Mouse (Mus musculus) heart, postnatal 0 days (tissue): ENCODE measurements around the gene Cuta. TPM values are rescaled to one million over a fixed set of nuclear protein-coding genes. Genes with fewer than 3 reads are reported as not detected.

Experiments used
- ATAC-seq: fragments of 200-750 bp; cut with Nextera tagmentation; 2 replicates; pipeline ENCODE4 v1.8.0; 2017; ENCODE audit warnings: low read depth, moderate number of reproducible peaks, moderate library complexity; ENCODE audit not compliant: insufficient read depth
- DNase-seq: peaks from one replicate; pipeline ENCODE4 v3.0.0-alpha.2; 2016; ENCODE audit warnings: low spot score
- H3K27ac ChIP-seq: fragments of 300-500 bp; sonication (generic); 2 replicates; pipeline ENCODE4 v1.5.1; 2014; ENCODE audit warnings: low read depth, mild to moderate bottlenecking
- H3K27me3 ChIP-seq: fragments of 300-500 bp; sonication (generic); 2 replicates; pipeline ENCODE4 v1.6.1; 2014; ENCODE audit warnings: low read length, mixed read lengths; ENCODE audit not compliant: control insufficient read depth, insufficient read depth
- H3K36me3 ChIP-seq: fragments of 300-500 bp; sonication (generic); replicated peaks from 2 replicates; pipeline ENCODE4 v1.6.1; 2014; ENCODE audit warnings: low read length, mixed read lengths; ENCODE audit not compliant: control insufficient read depth, insufficient read depth
- H3K4me1 ChIP-seq: fragments of 300-500 bp; sonication (generic); 2 replicates; pipeline ENCODE4 v1.6.1; 2014; ENCODE audit warnings: antibody characterized with exemption; ENCODE audit not compliant: control insufficient read depth, insufficient read depth
- H3K4me2 ChIP-seq: fragments of 300-500 bp; sonication (generic); 2 replicates; pipeline ENCODE4 v1.6.1; 2014; ENCODE audit warnings: low read depth, mild to moderate bottlenecking, low read length, moderate library complexity
- H3K4me3 ChIP-seq: fragments of 300-500 bp; sonication (generic); 2 replicates; pipeline ENCODE4 v1.5.1; 2014; ENCODE audit warnings: low read depth, low read length
- H3K9ac ChIP-seq: fragments of 300-500 bp; sonication (generic); replicated peaks from 2 replicates; pipeline ENCODE4 v1.6.1; 2014; ENCODE audit warnings: low read depth, low read length, mixed read lengths
- H3K9me3 ChIP-seq: fragments of 300-500 bp; sonication (generic); replicated peaks from 2 replicates; pipeline ENCODE4 v1.6.1; 2016; ENCODE audit warnings: low read length; ENCODE audit not compliant: control insufficient read depth
- CTCF ChIP-seq: IDR thresholded peaks from 2 replicates; pipeline ENCODE4 v1.5.1; 2016; ENCODE audit warnings: antibody characterized with exemption, control low read depth, low read depth
- EP300 ChIP-seq: IDR thresholded peaks from 2 replicates; pipeline ENCODE4 v1.6.1; 2016; ENCODE audit warnings: antibody characterized with exemption, low read depth
- WGBS: fragments of 180-500 bp; shearing (Covaris S2); extraction: QIAGEN DNeasy Blood & Tissue Kit; methylation state at CpG from one replicate; pipeline ENCODE4 v1.1.7; 2014; 5-methylcytosine and 5-hydroxymethylcytosine counted together
- microRNA-seq: library from miRNA; unstranded; fragments of <30 nt; microRNA quantifications from one replicate; pipeline ENCODE4, GENCODE M21; 2016
- polyA plus RNA-seq: library from polyadenylated mRNA; unstranded; fragments of >200 nt; fragmentation: Nextera tagmentation; extraction: Ambion mirVana; gene quantifications from 2 replicates; pipeline ENCODE4 v1.2.1, GENCODE M21; 2015
- total RNA-seq: library from RNA; depleted of rRNA; stranded (reverse); fragments of >200 nt; gene quantifications from 2 replicates; pipeline ENCODE4 v1.2.3, GENCODE M21; 2014; ENCODE audit warnings: low replicate concordance; rRNA removed

The Cuta gene
- total and polyA plus RNA-seq, 2 experiments from 2014 or later: 80.2 to 180 TPM

DNA sequence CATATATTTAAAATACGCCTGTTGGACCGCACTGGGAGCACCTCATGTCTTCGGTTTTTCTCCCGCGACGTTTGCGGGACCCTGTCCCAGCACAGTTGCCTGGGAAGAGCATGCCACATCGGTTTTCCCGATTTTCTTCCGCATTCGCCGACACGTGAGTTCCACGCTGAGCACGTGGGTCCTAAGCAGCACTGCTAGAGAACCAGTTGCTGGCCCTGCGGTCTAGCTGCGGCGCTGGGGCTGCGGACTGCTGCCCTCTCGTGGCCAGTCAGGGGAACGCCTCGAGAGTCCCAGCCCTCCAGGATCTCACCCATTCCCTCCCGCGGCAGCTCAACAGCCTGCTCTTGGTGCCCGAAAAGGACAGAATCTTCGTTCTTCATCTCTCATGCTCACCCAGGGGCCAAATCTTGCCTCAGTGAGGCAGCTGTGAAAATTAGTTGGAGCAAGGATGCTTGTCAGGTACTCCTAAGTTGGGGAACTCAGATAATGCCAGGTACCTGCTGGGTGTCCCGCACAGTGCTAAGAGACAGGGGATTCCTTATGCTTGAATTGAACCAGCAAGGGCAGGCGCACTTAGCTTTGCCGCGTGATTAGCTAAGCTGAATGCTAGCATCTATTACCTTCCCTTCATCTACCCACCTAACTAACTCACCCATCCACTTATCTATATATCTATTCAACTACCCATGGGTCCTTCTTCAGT is 53.2 kb downstream of the Cuta start:
- peak overlapping the region; percentile 91 for H3K27ac ChIP-seq
- peak; percentile 92 for DNase-seq
- 5% methylated on average over 30 of the region's 30 CpGs for WGBS

DNA sequence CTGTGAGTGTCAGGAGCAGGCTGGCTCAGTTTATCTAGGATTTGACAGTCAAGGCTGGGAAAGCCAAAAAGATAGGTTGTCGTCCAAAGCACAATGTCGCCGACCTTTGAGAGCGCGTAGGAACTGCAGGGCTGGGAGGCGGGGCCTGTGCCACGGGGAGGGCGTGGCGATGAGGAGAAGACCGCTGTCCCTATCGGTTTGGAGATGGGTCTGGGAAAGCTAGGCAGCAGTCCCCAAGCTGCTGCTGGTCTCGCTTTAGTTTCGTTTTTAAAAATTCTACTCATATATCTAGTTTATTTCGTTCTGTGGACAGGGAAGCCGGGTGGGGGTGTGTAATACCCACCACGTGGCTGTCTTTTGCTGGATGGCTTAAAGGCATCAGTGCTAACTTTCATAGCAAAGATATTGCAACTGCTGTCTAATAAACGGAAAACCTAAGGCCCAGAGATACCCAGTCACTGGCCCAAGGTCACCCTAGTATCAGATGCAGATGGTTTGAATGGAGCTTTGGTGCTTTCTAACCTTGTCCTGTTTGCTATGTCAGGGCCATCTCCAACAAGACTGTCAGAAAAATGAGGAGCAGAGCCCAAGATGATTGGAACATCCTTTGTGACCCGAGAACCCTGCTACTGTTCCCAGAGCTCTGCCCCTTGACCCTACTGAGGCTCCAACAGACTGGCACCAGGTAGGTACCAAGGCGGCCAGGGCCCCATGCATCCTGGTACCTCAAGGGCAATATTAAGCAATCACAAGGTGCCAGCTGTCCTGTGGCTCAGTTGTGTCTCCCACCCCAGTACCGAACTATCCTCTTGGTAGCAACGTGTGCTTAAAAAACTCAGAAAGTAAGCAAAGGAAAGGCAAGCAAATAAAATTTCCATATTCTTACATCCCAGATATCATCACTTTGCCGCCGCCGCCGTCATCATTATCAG is 54.1 kb downstream of the Cuta start:
- ATAC-seq (peak; percentile 77), DNase-seq (peak; percentile 97)
- Histone ChIP-seq H3K27ac (peak overlapping the region; percentile 91), H3K4me2 (peak overlapping the region; percentile 76), H3K9me3 (no peaks in the 10 kb centered on the region), H3K36me3 (no peaks in the 10 kb centered on the region), H3K27me3 (no peaks in the 10 kb centered on the region), H3K9ac (peak overlapping the region; percentile 31; the same call in 1 of the 2 replicates), H3K4me1 (peaks cover 44% of the 10 kb centered on the region), H3K4me3 (peak overlapping the region; percentile 51)
- TF ChIP-seq CTCF (peak; percentile 66), EP300 (0 out of 2 replicates have a peak, but pooled peaks have one; percentile 52)
- 12% methylated on average over 25 of the region's 25 CpGs for WGBS

More for the DNA sequence above, 53.2 kb downstream of the Cuta start:
- H3K36me3 ChIP-seq: no peaks in the 10 kb centered on the region
- no peaks in the 10 kb centered on the region for H3K27me3 ChIP-seq
- TF ChIP-seq CTCF (peak; percentile 99), EP300 (no peak; the same call in 1 of the 2 replicates)
- H3K4me1 ChIP-seq: peaks cover 44% of the 10 kb centered on the region
- peak; percentile 76 for ATAC-seq
- H3K4me2 ChIP-seq: peak overlapping the region; percentile 76
- peak overlapping the region; percentile 31; the same call in 1 of the 2 replicates for H3K9ac ChIP-seq
- no peaks in the 10 kb centered on the region for H3K9me3 ChIP-seq
- peak overlapping the region; percentile 51 for H3K4me3 ChIP-seq

Small RNA genes within 50 kb of the gene (microRNA-seq; reads per million reads assigned to microRNA genes)
- not detected for gene Gm27775
- not detected for gene Mir3083
- gene Mir6968: 1.1 reads per million

Other genes starting within 250 kb of the Cuta start
- 13.6 and 23.8 TPM in 2 replicates for gene Crebrf, start 223.9 kb downstream of the Cuta start, total RNA-seq
- gene Crebrf, start 223.9 kb downstream of the Cuta start, polyA plus RNA-seq: 11.8 and 17.3 TPM in 2 replicates
- 45.6 and 58.6 TPM in 2 replicates for gene Bnip1, start 158.5 kb downstream of the Cuta start, total RNA-seq
- 50.5 and 50.9 TPM in 2 replicates for gene Bnip1, start 158.5 kb downstream of the Cuta start, polyA plus RNA-seq
- 284 and 346 TPM in 2 replicates for gene Nkx2-5, start 94.6 kb downstream of the Cuta start, total RNA-seq
- gene Nkx2-5, start 94.6 kb downstream of the Cuta start, polyA plus RNA-seq: 139 and 155 TPM in 2 replicates
- gene Kifc5b, start 22.5 kb downstream of the Cuta start, total RNA-seq: 4.5 and 4.8 TPM in 2 replicates
- 0.93 and 1.5 TPM in 2 replicates for gene Kifc5b, start 22.5 kb downstream of the Cuta start, polyA plus RNA-seq
- 13.7 and 16.3 TPM in 2 replicates for gene Phf1, start 6.5 kb downstream of the Cuta start, total RNA-seq
- gene Phf1, start 6.5 kb downstream of the Cuta start, polyA plus RNA-seq: 6.3 and 7.2 TPM in 2 replicates
- gene Syngap1, start 1.7 kb upstream of the Cuta start, total RNA-seq: 4.3 and 6.6 TPM in 2 replicates
- gene Syngap1, start 1.7 kb upstream of the Cuta start, polyA plus RNA-seq: 0.41 and 0.45 TPM in 2 replicates
- 4.0 and 10.9 TPM in 2 replicates for gene Zbtb9, start 33.6 kb upstream of the Cuta start, total RNA-seq
- gene Zbtb9, start 33.6 kb upstream of the Cuta start, polyA plus RNA-seq: 5.0 and 5.4 TPM in 2 replicates
- 77.6 and 82.4 TPM in 2 replicates for gene Bak1, start 89.4 kb upstream of the Cuta start, total RNA-seq
- gene Bak1, start 89.4 kb upstream of the Cuta start, polyA plus RNA-seq: 4.2 and 4.5 TPM in 2 replicates
- gene Itpr3, start 117.7 kb upstream of the Cuta start, total RNA-seq: 6.9 and 7.0 TPM in 2 replicates
- gene Itpr3, start 117.7 kb upstream of the Cuta start, polyA plus RNA-seq: 0.75 and 0.89 TPM in 2 replicates
- 301 and 397 TPM in 2 replicates for gene Uqcc2, start 194.3 kb upstream of the Cuta start, total RNA-seq
- 419 and 436 TPM in 2 replicates for gene Uqcc2, start 194.3 kb upstream of the Cuta start, polyA plus RNA-seq
- gene Ip6k3, start 228.2 kb upstream of the Cuta start, total RNA-seq: 0.93 and 6.1 TPM in 2 replicates
- 2.1 and 3.7 TPM in 2 replicates for gene Ip6k3, start 228.2 kb upstream of the Cuta start, polyA plus RNA-seq